Mouse (Mus musculus) limb, embryonic 13.5 days (tissue): ENCODE results near the gene Cd82. TPM values are rescaled to one million over a fixed set of nuclear protein-coding genes. Genes with fewer than 3 reads are reported as not detected.

ENCODE experiments used
- ATAC-seq: fragments of 200-750 bp; cut with Nextera tagmentation; 2 replicates; pipeline ENCODE4 v1.8.0; 2017; ENCODE audit warnings: low read depth, moderate number of reproducible peaks, moderate TSS enrichment; ENCODE audit not compliant: low FRiP score
- H3K27ac ChIP-seq: fragments of 300-500 bp; sonication (generic); 2 replicates; pipeline ENCODE4 v1.5.1; 2015; ENCODE audit warnings: inconsistent platforms, mild to moderate bottlenecking, moderate library complexity
- H3K27me3 ChIP-seq: fragments of 300-500 bp; sonication (generic); 2 replicates; pipeline ENCODE4 v1.6.1; 2015; ENCODE audit warnings: mild to moderate bottlenecking, inconsistent platforms
- H3K36me3 ChIP-seq: fragments of 300-500 bp; sonication (generic); 2 replicates; pipeline ENCODE4 v1.6.1; 2015; ENCODE audit warnings: inconsistent platforms, mild to moderate bottlenecking, moderate library complexity
- H3K4me1 ChIP-seq: fragments of 300-500 bp; sonication (generic); 2 replicates; pipeline ENCODE4 v1.6.1; 2015; ENCODE audit warnings: inconsistent platforms
- H3K4me2 ChIP-seq: fragments of 300-500 bp; sonication (generic); replicated peaks from 2 replicates; pipeline ENCODE4 v1.6.1; 2015; ENCODE audit warnings: inconsistent platforms, mild to moderate bottlenecking, moderate library complexity
- H3K4me3 ChIP-seq: fragments of 300-500 bp; sonication (generic); 2 replicates; pipeline ENCODE4 v1.5.1; 2015; ENCODE audit warnings: moderate library complexity, mild to moderate bottlenecking, inconsistent platforms
- H3K9ac ChIP-seq: fragments of 300-500 bp; sonication (generic); 2 replicates; pipeline ENCODE4 v1.6.1; 2015; ENCODE audit warnings: mild to moderate bottlenecking, inconsistent platforms
- H3K9me3 ChIP-seq: fragments of 300-500 bp; sonication (generic); 2 replicates; pipeline ENCODE4 v1.6.1; 2016; ENCODE audit warnings: inconsistent platforms
- WGBS: fragments of 180-500 bp; shearing (Covaris S2); methylation state at CpG from one replicate; pipeline ENCODE4 v1.1.7; 2015; 5-methylcytosine and 5-hydroxymethylcytosine counted together
- microRNA-seq: library from miRNA; unstranded; fragments of <30 nt; microRNA quantifications from one replicate; pipeline ENCODE4, GENCODE M21; 2016
- polyA plus RNA-seq: library from polyadenylated mRNA; unstranded; fragments of >200 nt; fragmentation: Nextera tagmentation; extraction: Ambion mirVana; gene quantifications from 2 replicates; pipeline ENCODE4 v1.2.1, GENCODE M21; 2015

The Cd82 gene
- polyA plus RNA-seq, 1 experiment from 2014 or later = 29.5 TPM

GRCm38 (mm10) chr2:93391198-93391597 is 71.7 kb downstream of the Cd82 start:
- Histone ChIP-seq H3K4me1 (peaks cover 12% of the 10 kb centered on the region), H3K27me3 (peaks cover 9% of the 10 kb centered on the region; the same call in 1 of the 2 replicates), H3K4me2 (no peak overlapping the region), H3K36me3 (no peaks in the 10 kb centered on the region), H3K4me3 (no peak overlapping the region), H3K9ac (no peak overlapping the region), H3K27ac (no peak overlapping the region), H3K9me3 (0 out of 2 replicates have a peak, but pooled peaks cover 2% of the 10 kb centered on the region)
- no peak for ATAC-seq
- WGBS = 69% methylated on average over 6 of the region's 6 CpGs

GRCm38 (mm10) chr2:93390170-93390926 is 72.6 kb downstream of the Cd82 start:
- Histone ChIP-seq H3K4me2 (0 out of 2 replicates have a peak overlapping the region, but pooled peaks have one; percentile 9), H3K4me3 (no peak overlapping the region), H3K36me3 (no peaks in the 10 kb centered on the region), H3K27me3 (peaks cover 10% of the 10 kb centered on the region; the same call in 1 of the 2 replicates), H3K4me1 (peaks cover 12% of the 10 kb centered on the region), H3K9ac (no peak overlapping the region), H3K27ac (no peak overlapping the region; the same call in 1 of the 2 replicates), H3K9me3 (no peaks in the 10 kb centered on the region)
- 41% methylated on average over 11 of the region's 11 CpGs for WGBS
- peak; percentile 57; the same call in 1 of the 2 replicates for ATAC-seq

- Histone ChIP-seq H3K4me1 (peaks cover 15% of the 10 kb centered on the region), H3K36me3 (no peaks in the 10 kb centered on the region), H3K9ac (no peak overlapping the region), H3K4me2 (no peak overlapping the region), H3K4me3 (no peak overlapping the region), H3K9me3 (no peaks in the 10 kb centered on the region), H3K27ac (no peak overlapping the region), H3K27me3 (peaks cover 10% of the 10 kb centered on the region; the same call in 1 of the 2 replicates)
- WGBS = 76% methylated on average over 4 of the region's 4 CpGs
- no peak for ATAC-seq
Measured at GRCm38 (mm10) chr2:93386958-93387357, 76.0 kb downstream of the Cd82 start.

- ATAC-seq = no peak
- Histone ChIP-seq H3K27me3 (peaks cover 4% of the 10 kb centered on the region; the same call in 1 of the 2 replicates), H3K4me1 (peaks cover 9% of the 10 kb centered on the region), H3K4me2 (no peak overlapping the region), H3K9ac (no peak overlapping the region), H3K36me3 (no peaks in the 10 kb centered on the region), H3K9me3 (no peaks in the 10 kb centered on the region), H3K27ac (no peak overlapping the region), H3K4me3 (no peak overlapping the region)
- WGBS = 80% methylated on average over 5 of the region's 5 CpGs
Measured at GRCm38 (mm10) chr2:93383831-93384230, 79.1 kb downstream of the Cd82 start.

GRCm38 (mm10) chr2:93380680-93381089 is 82.3 kb downstream of the Cd82 start:
- no peak for ATAC-seq
- Histone ChIP-seq H3K9me3 (no peaks in the 10 kb centered on the region; the same call in 1 of the 2 replicates), H3K4me3 (no peak overlapping the region), H3K27me3 (0 out of 2 replicates have a peak, but pooled peaks cover 2% of the 10 kb centered on the region), H3K36me3 (no peaks in the 10 kb centered on the region), H3K4me1 (peaks cover 23% of the 10 kb centered on the region), H3K9ac (no peak overlapping the region), H3K27ac (no peak overlapping the region), H3K4me2 (no peak overlapping the region)
- 18% methylated on average over 2 of the region's 2 CpGs for WGBS

- no peaks in the 10 kb centered on the region; the same call in 1 of the 2 replicates for H3K9me3 ChIP-seq
- H3K4me3 ChIP-seq = no peak overlapping the region
- ATAC-seq = peak; percentile 29; the same call in 1 of the 2 replicates
- 0 out of 2 replicates have a peak overlapping the region, but pooled peaks have one; percentile 11 for H3K4me2 ChIP-seq
- no peaks in the 10 kb centered on the region for H3K36me3 ChIP-seq
- H3K27me3 ChIP-seq = 0 out of 2 replicates have a peak, but pooled peaks cover 2% of the 10 kb centered on the region
- no peak overlapping the region for H3K9ac ChIP-seq
- 35% methylated on average over 15 of the region's 15 CpGs for WGBS
- H3K27ac ChIP-seq = no peak overlapping the region; the same call in 1 of the 2 replicates
- peaks cover 23% of the 10 kb centered on the region for H3K4me1 ChIP-seq
Measured at GRCm38 (mm10) chr2:93377797-93378196, 85.1 kb downstream of the Cd82 start.

GRCm38 (mm10) chr2:93377157-93377556 is 85.8 kb downstream of the Cd82 start:
- H3K27ac ChIP-seq = no peak overlapping the region
- no peak overlapping the region for H3K4me3 ChIP-seq
- no peak for ATAC-seq
- no peaks in the 10 kb centered on the region for H3K36me3 ChIP-seq
- H3K9ac ChIP-seq = no peak overlapping the region
- no peak overlapping the region for H3K4me2 ChIP-seq
- no peaks in the 10 kb centered on the region; the same call in 1 of the 2 replicates for H3K9me3 ChIP-seq
- 95% methylated on average over 3 of the region's 3 CpGs for WGBS
- H3K27me3 ChIP-seq = 0 out of 2 replicates have a peak, but pooled peaks cover 2% of the 10 kb centered on the region
- peaks cover 27% of the 10 kb centered on the region for H3K4me1 ChIP-seq

GRCm38 (mm10) chr2:93372872-93373271 is 90.1 kb downstream of the Cd82 start:
- no peak overlapping the region for H3K9ac ChIP-seq
- H3K27me3 ChIP-seq = peaks cover 2% of the 10 kb centered on the region; the same call in 1 of the 2 replicates
- no peak for ATAC-seq
- no peak overlapping the region for H3K4me2 ChIP-seq
- no peak overlapping the region for H3K27ac ChIP-seq
- H3K4me3 ChIP-seq = no peak overlapping the region
- H3K36me3 ChIP-seq = no peaks in the 10 kb centered on the region
- peaks cover 25% of the 10 kb centered on the region for H3K4me1 ChIP-seq
- H3K9me3 ChIP-seq = no peaks in the 10 kb centered on the region; the same call in 1 of the 2 replicates
- 96% methylated on average over 10 of the region's 10 CpGs for WGBS

GRCm38 (mm10) chr2:93372097-93372571 is 90.8 kb downstream of the Cd82 start:
- Histone ChIP-seq H3K27ac (no peak overlapping the region), H3K4me2 (no peak overlapping the region), H3K4me1 (peaks cover 26% of the 10 kb centered on the region), H3K36me3 (no peaks in the 10 kb centered on the region), H3K9ac (no peak overlapping the region), H3K4me3 (no peak overlapping the region), H3K27me3 (peaks cover 6% of the 10 kb centered on the region), H3K9me3 (no peaks in the 10 kb centered on the region; the same call in 1 of the 2 replicates)
- WGBS = 10% methylated on average over 6 of the region's 6 CpGs
- no peak; the same call in 1 of the 2 replicates for ATAC-seq

Small RNAs within 50 kb of the gene (microRNA-seq; reads per million reads assigned to microRNA genes)
- not detected for gene Mir7001

Other genes with a start within 250 kb of the Cd82 start
- gene Tspan18, start 128.6 kb downstream of the Cd82 start, polyA plus RNA-seq = 17.2 and 19.5 TPM in 2 replicates
- not detected in 2 replicates for gene Gm10803, start 97.4 kb upstream of the Cd82 start, polyA plus RNA-seq
- gene Alx4, start 179.2 kb upstream of the Cd82 start, polyA plus RNA-seq = 2.5 and 2.6 TPM in 2 replicates